Mouse (Mus musculus): ENCODE data around the gene Slc22a8. TPM values are rescaled to one million over a fixed set of nuclear protein-coding genes. Genes with fewer than 3 reads are reported as not detected.

The Slc22a8 gene
- polyA plus RNA-seq, 1 experiment from 2014 or later, result 9.2 TPM

DNA sequence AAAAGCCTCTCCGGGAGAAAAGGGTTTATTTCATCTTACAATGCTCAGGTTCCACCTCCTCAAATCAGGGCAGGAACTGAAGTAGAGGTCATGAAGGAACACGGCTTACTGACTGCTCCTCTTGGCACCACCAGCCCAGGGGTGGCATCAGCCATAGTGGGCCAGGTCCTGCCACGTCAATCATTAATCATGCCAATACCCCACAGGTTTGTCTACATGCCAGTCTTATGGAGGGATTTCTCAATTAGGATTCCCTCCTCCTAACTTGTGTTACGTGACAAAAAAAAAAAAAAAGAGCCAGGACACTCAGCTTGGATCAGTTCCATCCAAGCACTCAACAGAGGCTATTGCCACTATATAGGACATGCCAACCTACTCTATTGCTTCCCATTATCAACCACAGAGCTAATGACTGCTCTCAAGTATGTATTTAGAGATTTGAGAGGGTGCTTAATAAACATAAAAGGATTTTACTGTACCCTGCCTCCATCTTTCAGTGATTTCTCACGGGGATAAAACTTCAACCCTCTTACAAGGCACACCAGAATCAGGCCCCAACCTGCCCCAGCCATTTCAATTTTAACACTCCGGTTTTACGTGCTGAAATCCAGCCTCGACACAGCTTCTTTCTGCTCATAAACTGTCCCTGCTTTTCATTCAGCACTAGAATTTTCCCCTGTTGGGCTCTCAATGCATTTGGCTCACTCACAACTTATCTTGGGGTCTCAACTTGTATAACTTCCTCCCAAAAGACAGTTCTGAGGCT is 20.5 kb downstream of the Slc22a8 start:
- DNase-seq (ENCODE audit: low spot score) (no peak), ATAC-seq (ENCODE audit: low FRiP score) (no peak)
- no peaks in the 10 kb centered on the region for H3K4me1 ChIP-seq (replicated peaks; ENCODE audit: control insufficient read depth, insufficient read depth, low read length)
- H3K4me3 ChIP-seq (replicated peaks; ENCODE audit: low read length), result no peak overlapping the region
- no peak overlapping the region for H3K4me2 ChIP-seq (replicated peaks)
- no peaks in the 10 kb centered on the region for H3K27me3 ChIP-seq (ENCODE audit: control insufficient read depth, insufficient read depth, low read length)
- H3K36me3 ChIP-seq (replicated peaks; ENCODE audit: control insufficient read depth, insufficient read depth), result no peaks in the 10 kb centered on the region
- H3K9ac ChIP-seq, result no peak overlapping the region
- no peak overlapping the region for H3K27ac ChIP-seq
- H3K9me3 ChIP-seq (ENCODE audit: control insufficient read depth, low read length), result no peaks in the 10 kb centered on the region
- 83% methylated on average over 8 of the region's 8 CpGs for WGBS

DNA sequence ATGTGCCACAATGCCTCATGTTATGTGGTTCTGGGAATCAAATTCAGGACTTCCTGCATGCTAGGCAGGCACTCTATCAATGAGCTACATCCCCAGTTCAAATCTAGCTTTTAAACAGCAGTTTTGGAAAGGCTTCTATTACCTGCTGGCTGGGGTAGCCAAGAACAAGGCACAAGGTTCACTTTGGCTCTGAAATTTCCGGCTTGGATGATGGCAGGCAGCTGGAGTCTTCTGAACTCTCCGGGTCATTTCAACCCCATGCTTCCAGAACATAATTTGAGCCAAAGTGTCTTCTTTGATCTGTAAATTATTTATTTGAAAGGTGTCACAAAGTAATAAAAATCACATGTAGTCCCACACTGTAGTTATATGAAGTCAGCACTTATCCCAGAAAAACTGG is 22.1 kb downstream of the Slc22a8 start:
- Histone ChIP-seq H3K36me3 (replicated peaks; ENCODE audit: control insufficient read depth, insufficient read depth) (no peaks in the 10 kb centered on the region), H3K4me2 (replicated peaks) (no peak overlapping the region), H3K9me3 (ENCODE audit: control insufficient read depth, low read length) (no peaks in the 10 kb centered on the region), H3K4me3 (replicated peaks; ENCODE audit: low read length) (no peak overlapping the region), H3K4me1 (replicated peaks; ENCODE audit: control insufficient read depth, insufficient read depth, low read length) (no peaks in the 10 kb centered on the region), H3K9ac (no peak overlapping the region), H3K27ac (no peak overlapping the region), H3K27me3 (ENCODE audit: control insufficient read depth, insufficient read depth, low read length) (no peaks in the 10 kb centered on the region)
- DNase-seq (ENCODE audit: low spot score) (no peak), ATAC-seq (ENCODE audit: low FRiP score) (no peak)
- WGBS, result 86% methylated on average over 2 of the region's 2 CpGs

- H3K27ac ChIP-seq, result no peak overlapping the region
- no peaks in the 10 kb centered on the region for H3K36me3 ChIP-seq (replicated peaks; ENCODE audit: control insufficient read depth, insufficient read depth)
- no peaks in the 10 kb centered on the region for H3K27me3 ChIP-seq (ENCODE audit: control insufficient read depth, insufficient read depth, low read length)
- no peak overlapping the region for H3K4me2 ChIP-seq (replicated peaks)
- no peaks in the 10 kb centered on the region for H3K9me3 ChIP-seq (ENCODE audit: control insufficient read depth, low read length)
- no peak overlapping the region for H3K4me3 ChIP-seq (replicated peaks; ENCODE audit: low read length)
- H3K9ac ChIP-seq, result no peak overlapping the region
- DNase-seq (ENCODE audit: low spot score) (no peak), ATAC-seq (ENCODE audit: low FRiP score) (no peak)
- WGBS, result 57% methylated on average over 2 of the region's 2 CpGs
- no peaks in the 10 kb centered on the region for H3K4me1 ChIP-seq (replicated peaks; ENCODE audit: control insufficient read depth, insufficient read depth, low read length)
These were observed 23.3 kb downstream of the Slc22a8 start for GRCm38 (mm10) chr19:8614343-8614742.

DNA sequence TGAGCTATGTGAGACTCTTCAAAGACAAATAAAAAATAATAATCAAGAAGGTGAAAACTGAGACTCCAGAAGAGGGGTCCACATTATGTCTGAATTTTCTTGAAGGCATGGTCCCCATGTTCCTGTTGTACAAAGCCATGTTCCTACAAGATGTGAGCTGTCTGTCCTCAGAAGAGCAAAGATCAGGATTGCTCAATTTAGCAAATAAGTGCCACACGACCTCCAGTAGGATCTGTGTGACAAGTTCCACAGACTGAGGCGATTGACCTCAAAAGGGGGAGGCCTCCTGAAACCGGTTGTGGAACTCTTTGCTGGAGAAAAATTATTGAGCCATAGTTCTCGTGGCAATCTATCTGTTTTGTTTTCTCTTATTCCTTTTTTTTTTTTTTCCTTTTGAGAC is 25.3 kb downstream of the Slc22a8 start:
- H3K27me3 ChIP-seq (ENCODE audit: control insufficient read depth, insufficient read depth, low read length), result no peaks in the 10 kb centered on the region
- H3K4me3 ChIP-seq (replicated peaks; ENCODE audit: low read length), result no peak overlapping the region
- H3K4me1 ChIP-seq (replicated peaks; ENCODE audit: control insufficient read depth, insufficient read depth, low read length), result no peaks in the 10 kb centered on the region
- 68% methylated on average over 4 of the region's 4 CpGs for WGBS
- no peaks in the 10 kb centered on the region for H3K9me3 ChIP-seq (ENCODE audit: control insufficient read depth, low read length)
- no peaks in the 10 kb centered on the region for H3K36me3 ChIP-seq (replicated peaks; ENCODE audit: control insufficient read depth, insufficient read depth)
- no peak overlapping the region for H3K27ac ChIP-seq
- H3K9ac ChIP-seq, result no peak overlapping the region
- ATAC-seq (ENCODE audit: low FRiP score) (no peak), DNase-seq (ENCODE audit: low spot score) (no peak)
- no peak overlapping the region for H3K4me2 ChIP-seq (replicated peaks)

- Histone ChIP-seq H3K9ac (no peak within 1 kb of the TSS), H3K4me2 (replicated peaks) (no peak within 1 kb of the TSS), H3K9me3 (ENCODE audit: control insufficient read depth, low read length) (no peaks in the 10 kb centered on the region), H3K4me1 (replicated peaks; ENCODE audit: control insufficient read depth, insufficient read depth, low read length) (no peaks in the 10 kb centered on the region), H3K27ac (no peak within 1 kb of the TSS), H3K27me3 (ENCODE audit: control insufficient read depth, insufficient read depth, low read length) (no peaks in the 10 kb centered on the region), H3K36me3 (replicated peaks; ENCODE audit: control insufficient read depth, insufficient read depth) (no peaks in the 10 kb centered on the region), H3K4me3 (replicated peaks; ENCODE audit: low read length) (no peak within 1 kb of the TSS)
- DNase-seq (ENCODE audit: low spot score) (no peak), ATAC-seq (ENCODE audit: low FRiP score) (no peak)
- WGBS, result 4% methylated on average over 7 of the region's 7 CpGs
These were observed 26.9 kb downstream of the Slc22a8 start, which contains the start of gene Slc22a6 for GRCm38 (mm10) chr19:8617904-8618303. Gene Slc22a6 (plus strand): TSS chr19:8618039.

- no peak overlapping the region for H3K27ac ChIP-seq
- no peaks in the 10 kb centered on the region for H3K9me3 ChIP-seq (ENCODE audit: control insufficient read depth, low read length)
- H3K36me3 ChIP-seq (replicated peaks; ENCODE audit: control insufficient read depth, insufficient read depth), result no peaks in the 10 kb centered on the region
- ATAC-seq (ENCODE audit: low FRiP score), result no peak
- no peak overlapping the region for H3K4me2 ChIP-seq (replicated peaks)
- WGBS, result 97% methylated on average over 7 of the region's 7 CpGs
- no peak overlapping the region for H3K4me3 ChIP-seq (replicated peaks; ENCODE audit: low read length)
- H3K9ac ChIP-seq, result no peak overlapping the region
- no peak for DNase-seq (ENCODE audit: low spot score)
- H3K4me1 ChIP-seq (replicated peaks; ENCODE audit: control insufficient read depth, insufficient read depth, low read length), result no peaks in the 10 kb centered on the region
- H3K27me3 ChIP-seq (ENCODE audit: control insufficient read depth, insufficient read depth, low read length), result no peaks in the 10 kb centered on the region
These were observed 30.0 kb downstream of the Slc22a8 start for GRCm38 (mm10) chr19:8621098-8621497.

- ATAC-seq (ENCODE audit: low FRiP score) (no peak), DNase-seq (ENCODE audit: low spot score) (no peak)
- WGBS, result 82% methylated on average over 2 of the region's 2 CpGs
- no peaks in the 10 kb centered on the region for H3K4me1 ChIP-seq (replicated peaks; ENCODE audit: control insufficient read depth, insufficient read depth, low read length)
- H3K4me2 ChIP-seq (replicated peaks), result no peak overlapping the region
- H3K9ac ChIP-seq, result no peak overlapping the region
- H3K9me3 ChIP-seq (ENCODE audit: control insufficient read depth, low read length), result no peaks in the 10 kb centered on the region
- H3K27ac ChIP-seq, result no peak overlapping the region
- H3K36me3 ChIP-seq (replicated peaks; ENCODE audit: control insufficient read depth, insufficient read depth), result no peaks in the 10 kb centered on the region
- H3K4me3 ChIP-seq (replicated peaks; ENCODE audit: low read length), result no peak overlapping the region
- H3K27me3 ChIP-seq (ENCODE audit: control insufficient read depth, insufficient read depth, low read length), result no peaks in the 10 kb centered on the region
These were observed 39.2 kb downstream of the Slc22a8 start for GRCm38 (mm10) chr19:8630249-8630648.

DNA sequence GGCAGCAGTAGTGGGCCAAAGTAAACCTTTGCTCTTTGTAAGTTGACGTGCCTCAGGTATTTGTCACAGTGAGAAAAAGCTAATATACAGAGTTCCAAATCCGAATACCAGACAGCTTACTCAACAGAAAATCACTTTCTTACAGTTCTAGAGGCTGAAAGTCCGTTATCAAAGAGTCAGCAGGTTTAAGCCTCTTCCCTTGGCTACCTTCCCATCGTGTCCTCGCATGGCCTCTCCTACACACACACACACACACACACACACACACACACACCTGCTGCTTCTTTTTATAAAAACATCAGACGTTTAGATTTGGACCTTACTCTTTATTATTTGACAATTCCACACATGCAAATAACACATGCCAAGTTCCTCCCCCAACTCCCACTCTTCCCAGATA is 39.8 kb downstream of the Slc22a8 start:
- Histone ChIP-seq H3K4me3 (replicated peaks; ENCODE audit: low read length) (no peak overlapping the region), H3K4me2 (replicated peaks) (no peak overlapping the region), H3K27ac (no peak overlapping the region), H3K4me1 (replicated peaks; ENCODE audit: control insufficient read depth, insufficient read depth, low read length) (no peaks in the 10 kb centered on the region), H3K27me3 (ENCODE audit: control insufficient read depth, insufficient read depth, low read length) (no peaks in the 10 kb centered on the region), H3K9ac (no peak overlapping the region), H3K36me3 (replicated peaks; ENCODE audit: control insufficient read depth, insufficient read depth) (no peaks in the 10 kb centered on the region), H3K9me3 (ENCODE audit: control insufficient read depth, low read length) (no peaks in the 10 kb centered on the region)
- 78% methylated on average over 6 of the region's 6 CpGs for WGBS
- no peak for DNase-seq (ENCODE audit: low spot score)
- ATAC-seq (ENCODE audit: low FRiP score), result no peak

GRCm38 (mm10) chr19:8632029-8632428 is 41.0 kb downstream of the Slc22a8 start:
- Histone ChIP-seq H3K4me2 (replicated peaks) (no peak overlapping the region), H3K9me3 (ENCODE audit: control insufficient read depth, low read length) (no peaks in the 10 kb centered on the region), H3K36me3 (replicated peaks; ENCODE audit: control insufficient read depth, insufficient read depth) (no peaks in the 10 kb centered on the region), H3K9ac (no peak overlapping the region), H3K27me3 (ENCODE audit: control insufficient read depth, insufficient read depth, low read length) (no peaks in the 10 kb centered on the region), H3K4me3 (replicated peaks; ENCODE audit: low read length) (no peak overlapping the region), H3K4me1 (replicated peaks; ENCODE audit: control insufficient read depth, insufficient read depth, low read length) (no peaks in the 10 kb centered on the region), H3K27ac (no peak overlapping the region)
- ATAC-seq (ENCODE audit: low FRiP score) (no peak), DNase-seq (ENCODE audit: low spot score) (no peak)
- WGBS, result 89% methylated on average over 1 of the region's 1 CpGs

DNA sequence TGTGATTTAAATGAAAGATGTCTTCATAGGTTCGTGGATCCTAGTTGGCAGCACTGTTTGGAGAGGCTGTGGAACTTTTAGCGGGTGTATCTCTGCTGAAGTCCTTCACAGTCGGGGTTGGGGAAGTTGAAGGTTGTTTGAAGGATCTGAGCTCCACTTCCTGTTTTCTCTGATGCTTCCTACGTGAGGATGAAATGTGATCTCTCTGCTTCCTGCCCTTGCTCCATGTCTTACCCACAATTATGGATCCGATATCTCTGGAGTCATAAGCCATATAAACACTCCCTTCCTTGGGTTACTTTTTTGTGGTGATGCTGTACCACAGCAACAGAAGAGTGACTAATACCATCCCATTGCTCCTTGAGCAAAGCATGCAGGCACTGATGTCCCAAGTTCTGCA is 51.0 kb downstream of the Slc22a8 start:
- 76% methylated on average over 5 of the region's 5 CpGs for WGBS
- ATAC-seq (ENCODE audit: low FRiP score), result no peak

More for the DNA sequence above, 51.0 kb downstream of the Slc22a8 start:
- Histone ChIP-seq H3K4me1 (replicated peaks; ENCODE audit: control insufficient read depth, insufficient read depth, low read length) (no peaks in the 10 kb centered on the region), H3K4me3 (replicated peaks; ENCODE audit: low read length) (no peak overlapping the region), H3K4me2 (replicated peaks) (no peak overlapping the region), H3K27ac (no peak overlapping the region), H3K27me3 (ENCODE audit: control insufficient read depth, insufficient read depth, low read length) (no peaks in the 10 kb centered on the region), H3K9ac (no peak overlapping the region), H3K9me3 (ENCODE audit: control insufficient read depth, low read length) (no peaks in the 10 kb centered on the region), H3K36me3 (replicated peaks; ENCODE audit: control insufficient read depth, insufficient read depth) (no peaks in the 10 kb centered on the region)
- no peak for DNase-seq (ENCODE audit: low spot score)

Measured in hindbrain, embryonic 14.5 days (tissue).